Mouse (Mus musculus) embryonic fibroblast, embryonic 13.5 days (primary cell): ENCODE results near the gene Mfsd4b2.

Source experiments
- CTCF ChIP-seq: IDR thresholded peaks from 2 replicates; pipeline ENCODE4 v1.5.1; 2011; ENCODE audit warnings: mild to moderate bottlenecking, control low read depth, low read length, moderate library complexity, borderline replicate concordance; ENCODE audit not compliant: insufficient read depth
- POLR2A ChIP-seq: IDR thresholded peaks from 2 replicates; pipeline ENCODE4 v1.6.1; 2011; ENCODE audit warnings: low read depth, mild to moderate bottlenecking, control low read depth, low read length, moderate library complexity

DNA sequence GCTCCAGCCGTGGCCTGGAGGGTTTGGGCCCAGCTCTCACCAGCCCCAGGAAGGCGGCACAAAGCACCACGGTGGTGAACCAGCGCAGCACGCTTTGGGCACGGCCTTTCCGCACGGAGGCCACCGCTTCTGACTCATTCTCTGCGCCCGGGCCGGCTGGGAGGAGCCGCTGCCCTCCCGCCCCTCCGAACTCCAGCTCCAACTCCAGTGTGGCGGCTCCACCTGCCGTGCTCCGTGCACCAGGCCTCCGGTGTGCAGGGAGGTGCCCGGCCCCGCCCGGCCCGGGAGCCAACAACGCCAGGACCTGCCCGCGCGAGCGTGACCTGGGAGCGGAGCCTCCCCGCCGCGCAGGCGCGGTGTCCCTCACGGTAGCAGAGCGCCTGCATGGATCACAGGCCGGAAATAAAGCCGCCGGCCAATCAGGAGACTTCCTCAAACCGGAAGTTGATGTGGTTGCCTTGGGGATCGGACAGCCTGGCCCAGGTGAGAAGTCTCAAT lies 27.8 kb downstream of the Mfsd4b2 start, which contains the start of gene Mfsd4b4:
- peak; percentile 76 for TF ChIP-seq POLR2A
- no peak for TF ChIP-seq CTCF
